Mouse (Mus musculus) CH12.LX (cell line): ENCODE measurements at regions not wholly inside any gene's neighbourhood (a gene's known extent, or its start where the extent isn't known, plus 50 kb on each side); places are given as distances from the start of the nearest gene placed in this dataset.

Experiments
- BHLHE40 ChIP-seq: IDR thresholded peaks from 2 replicates; pipeline ENCODE4 v1.6.1; 2011; ENCODE audit warnings: mild to moderate bottlenecking, low read depth, low read length, improper control_type of control experiment
- KAT2A ChIP-seq: IDR thresholded peaks from 2 replicates; pipeline ENCODE4 v1.6.1; 2012; ENCODE audit warnings: low read length, improper control_type of control experiment, inconsistent platforms; ENCODE audit not compliant: insufficient replicate concordance
- MAFK ChIP-seq: IDR thresholded peaks from 2 replicates; pipeline ENCODE4 v1.6.1; 2011; ENCODE audit warnings: low read length, improper control_type of control experiment; ENCODE audit not compliant: insufficient replicate concordance
- POLR2AphosphoS2 ChIP-seq: IDR thresholded peaks from 2 replicates; pipeline ENCODE4 v1.6.1; 2011; ENCODE audit warnings: low read depth, low read length, improper control_type of control experiment
- RAD21 ChIP-seq: IDR thresholded peaks from 2 replicates; pipeline ENCODE4 v1.6.1; 2011; ENCODE audit warnings: low read depth, mild to moderate bottlenecking, low read length, improper control_type of control experiment, moderate library complexity
- ZNF384 ChIP-seq: IDR thresholded peaks from 2 replicates; pipeline ENCODE4 v1.6.1; 2012; ENCODE audit warnings: low read depth, low read length, improper control_type of control experiment, inconsistent platforms

GRCm38 (mm10) chr6:31333228-31333922 is 65.2 kb upstream of the Mkln1 start:
- TF ChIP-seq MAFK (no peak), POLR2AphosphoS2 (no peak), BHLHE40 (no peak), ZNF384 (no peak), RAD21 (no peak), KAT2A (no peak)
